Mouse (Mus musculus) hindbrain, embryonic 16.5 days (tissue): Measurements from ENCODE around the gene Lrrc15. TPM values are rescaled to one million over a fixed set of nuclear protein-coding genes. Genes with fewer than 3 reads are reported as not detected.
A peak's percentile ranks its signal among the peaks of the same experiment; 100 is the strongest.

Source experiments
- ATAC-seq: fragments of 200-750 bp; cut with Nextera tagmentation; 2 replicates; pipeline ENCODE4 v1.8.0; 2017; ENCODE audit warnings: moderate TSS enrichment, moderate library complexity
- H3K27ac ChIP-seq: fragments of 300-500 bp; sonication (generic); 2 replicates; pipeline ENCODE4 v1.5.1; 2014; ENCODE audit warnings: low read depth, mild to moderate bottlenecking, control low read depth, low read length, moderate library complexity
- H3K27me3 ChIP-seq: fragments of 300-500 bp; sonication (generic); replicated peaks from 2 replicates; pipeline ENCODE4 v1.6.1; 2014; ENCODE audit warnings: low read length; ENCODE audit not compliant: control insufficient read depth, insufficient read depth
- H3K36me3 ChIP-seq: fragments of 300-500 bp; sonication (generic); 2 replicates; pipeline ENCODE4 v1.6.1; 2014; ENCODE audit warnings: mild to moderate bottlenecking, low read length, moderate library complexity, mixed read lengths; ENCODE audit not compliant: control insufficient read depth, insufficient read depth
- H3K4me1 ChIP-seq: fragments of 300-500 bp; sonication (generic); 2 replicates; pipeline ENCODE4 v1.6.1; 2014; ENCODE audit warnings: low read depth, low read length; ENCODE audit not compliant: control insufficient read depth, insufficient read depth
- H3K4me2 ChIP-seq: fragments of 300-500 bp; sonication (generic); 2 replicates; pipeline ENCODE4 v1.6.1; 2014; ENCODE audit warnings: mild to moderate bottlenecking, low read length, control low read depth, moderate library complexity
- H3K4me3 ChIP-seq: fragments of 300-500 bp; sonication (generic); 2 replicates; pipeline ENCODE4 v1.5.1; 2014; ENCODE audit warnings: mild to moderate bottlenecking, low read length, control low read depth, moderate library complexity
- H3K9ac ChIP-seq: fragments of 300-500 bp; sonication (generic); 2 replicates; pipeline ENCODE4 v1.6.1; 2014; ENCODE audit warnings: low read depth, mild to moderate bottlenecking, control low read depth, low read length, moderate library complexity
- H3K9me3 ChIP-seq: fragments of 300-500 bp; sonication (generic); 2 replicates; pipeline ENCODE4 v1.6.1; 2014; ENCODE audit warnings: mild to moderate bottlenecking, low read length, moderate library complexity; ENCODE audit not compliant: control insufficient read depth
- WGBS: fragments of 180-500 bp; shearing (Covaris S2); extraction: QIAGEN DNeasy Blood & Tissue Kit; methylation state at CpG from one replicate; pipeline ENCODE4 v1.1.7; 2014; 5-methylcytosine and 5-hydroxymethylcytosine counted together
- polyA plus RNA-seq: library from polyadenylated mRNA; unstranded; fragments of >200 nt; fragmentation: Nextera tagmentation; extraction: Ambion mirVana; gene quantifications from 2 replicates; pipeline ENCODE4 v1.2.1, GENCODE M21; 2015

The Lrrc15 gene
- polyA plus RNA-seq, result 0.32 and 0.40 TPM in 2 replicates

DNA sequence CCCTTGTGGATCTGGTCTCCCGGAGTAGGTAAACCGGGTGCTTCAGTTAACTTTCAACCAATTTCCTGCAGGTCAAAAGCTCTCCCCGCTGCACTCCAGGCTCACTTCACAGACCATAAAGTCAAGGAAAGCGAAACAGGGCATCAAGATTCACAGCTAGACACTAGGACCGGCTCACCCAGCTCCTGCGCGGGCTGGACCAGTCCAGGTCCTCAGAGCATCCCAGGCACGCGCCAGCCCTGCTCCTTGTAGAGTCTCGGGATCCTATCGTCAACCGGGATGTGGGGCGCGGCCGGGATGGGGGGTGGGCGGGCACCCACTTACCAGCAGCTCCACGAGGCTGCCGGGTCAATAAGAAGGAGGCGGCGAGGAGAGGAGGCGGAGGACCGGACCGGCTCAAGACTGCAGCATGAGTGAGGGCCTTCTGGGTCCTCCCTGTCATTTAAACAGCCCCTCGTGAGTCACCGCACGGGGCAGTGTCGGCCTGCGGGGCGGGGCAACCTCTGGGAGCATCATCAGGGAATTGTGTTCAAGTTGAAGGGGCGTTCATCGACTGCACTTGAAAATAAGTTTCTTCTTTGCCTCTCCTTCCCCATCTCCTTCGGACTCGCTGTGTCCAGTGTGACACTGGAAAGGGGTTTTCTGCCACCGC, at the start of gene Lrrc15:
TSS of gene Lrrc15 (minus strand) at position 413 of the 652 bp plus-strand sequence.
- peaks cover 22% of the 10 kb centered on the region for H3K27me3 ChIP-seq
- peaks cover 7% of the 10 kb centered on the region for H3K4me1 ChIP-seq
- WGBS, result 5% methylated on average over 34 of the region's 34 CpGs
- H3K4me3 ChIP-seq, result peak within 1 kb of the TSS; percentile 34
- peak within 1 kb of the TSS; percentile 47 for H3K9ac ChIP-seq
- H3K36me3 ChIP-seq, result no peaks in the 10 kb centered on the region
- H3K9me3 ChIP-seq, result no peaks in the 10 kb centered on the region
- peak within 1 kb of the TSS; percentile 59 for H3K4me2 ChIP-seq
- no peak for ATAC-seq
- no peak within 1 kb of the TSS for H3K27ac ChIP-seq

GRCm38 (mm10) chr16:30314236-30314635, 31.2 kb upstream of the Lrrc15 start:
- Histone ChIP-seq H3K27ac (no peak overlapping the region), H3K27me3 (peaks cover 17% of the 10 kb centered on the region), H3K9ac (no peak overlapping the region), H3K4me3 (no peak overlapping the region), H3K4me1 (peaks cover 6% of the 10 kb centered on the region), H3K9me3 (no peaks in the 10 kb centered on the region), H3K4me2 (no peak overlapping the region), H3K36me3 (no peaks in the 10 kb centered on the region)
- no peak for ATAC-seq

- no peaks in the 10 kb centered on the region for H3K9me3 ChIP-seq
- ATAC-seq, result no peak
These were observed 27.6 kb upstream of the Lrrc15 start, which contains the start of gene Gp5 for GRCm38 (mm10) chr16:30310647-30311046. Gp5 (minus strand) TSS chr16:30310779.

GRCm38 (mm10) chr16:30310171-30310515, 27.1 kb upstream of the Lrrc15 start:
- ATAC-seq, result no peak
- no peaks in the 10 kb centered on the region for H3K9me3 ChIP-seq
- peak overlapping the region; percentile 98; the same call in 1 of the 2 replicates for H3K4me2 ChIP-seq
- no peaks in the 10 kb centered on the region for H3K36me3 ChIP-seq
- 58% methylated on average over 8 of the region's 8 CpGs for WGBS
- H3K4me1 ChIP-seq, result peaks cover 15% of the 10 kb centered on the region
- no peak overlapping the region for H3K9ac ChIP-seq
- peaks cover 29% of the 10 kb centered on the region for H3K27me3 ChIP-seq
- no peak overlapping the region; the same call in 1 of the 2 replicates for H3K4me3 ChIP-seq
- no peak overlapping the region for H3K27ac ChIP-seq

More at GRCm38 (mm10) chr16:30310647-30311046, 27.6 kb upstream of the Lrrc15 start, which contains the start of gene Gp5:
- H3K27me3 ChIP-seq, result peaks cover 29% of the 10 kb centered on the region
- no peaks in the 10 kb centered on the region for H3K36me3 ChIP-seq
- H3K4me1 ChIP-seq, result peaks cover 15% of the 10 kb centered on the region
- H3K4me3 ChIP-seq, result peak within 1 kb of the TSS; percentile 53
- peak within 1 kb of the TSS; percentile 61 for H3K9ac ChIP-seq
- peak within 1 kb of the TSS; percentile 98 for H3K4me2 ChIP-seq
- no peak within 1 kb of the TSS for H3K27ac ChIP-seq

DNA sequence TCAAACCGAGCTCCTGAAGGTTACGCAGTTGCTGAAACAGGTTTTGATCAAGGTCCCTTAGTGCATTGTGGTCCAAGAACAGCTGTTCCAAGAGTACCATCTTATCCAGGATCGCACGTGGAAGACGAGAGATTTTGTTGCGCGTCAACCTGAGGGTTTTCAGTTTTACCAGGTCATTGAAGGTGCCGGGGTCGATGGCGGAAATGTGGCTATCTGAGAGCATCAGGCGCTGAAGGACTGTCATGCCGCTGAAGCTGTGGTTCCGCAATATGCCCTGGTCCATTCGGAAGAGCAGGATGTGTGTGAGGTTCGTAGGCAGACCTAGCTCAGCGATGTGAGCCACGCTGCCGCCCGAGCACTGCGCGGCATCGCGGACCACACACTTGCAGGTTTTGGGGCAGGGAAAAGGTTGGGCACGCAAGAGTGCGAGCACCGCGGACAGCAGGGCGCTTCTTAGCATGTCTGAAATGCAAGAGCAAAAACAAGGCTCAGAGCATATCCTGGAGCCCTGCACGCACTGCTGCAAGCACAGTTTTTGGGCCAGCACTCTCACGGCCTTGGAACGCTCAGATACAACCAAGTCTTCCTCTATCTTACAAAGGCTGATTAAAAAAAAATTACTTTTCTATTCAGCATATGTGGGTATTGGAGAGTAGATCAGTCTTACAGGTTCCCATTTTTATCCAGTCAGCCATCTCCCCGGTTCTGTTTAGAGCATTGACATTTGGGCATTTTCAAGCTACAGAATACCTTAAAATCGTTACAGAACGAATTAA, 26.5 kb upstream of the Lrrc15 start:
- no peaks in the 10 kb centered on the region for H3K9me3 ChIP-seq
- 4% methylated on average over 34 of the region's 34 CpGs for WGBS
- H3K4me3 ChIP-seq, result peak overlapping the region; percentile 53
- H3K4me1 ChIP-seq, result peaks cover 15% of the 10 kb centered on the region
- peak overlapping the region; percentile 98 for H3K4me2 ChIP-seq
- H3K36me3 ChIP-seq, result no peaks in the 10 kb centered on the region
- ATAC-seq, result no peak
- H3K9ac ChIP-seq, result peak overlapping the region; percentile 61
- no peak overlapping the region for H3K27ac ChIP-seq
- H3K27me3 ChIP-seq, result peaks cover 29% of the 10 kb centered on the region

DNA sequence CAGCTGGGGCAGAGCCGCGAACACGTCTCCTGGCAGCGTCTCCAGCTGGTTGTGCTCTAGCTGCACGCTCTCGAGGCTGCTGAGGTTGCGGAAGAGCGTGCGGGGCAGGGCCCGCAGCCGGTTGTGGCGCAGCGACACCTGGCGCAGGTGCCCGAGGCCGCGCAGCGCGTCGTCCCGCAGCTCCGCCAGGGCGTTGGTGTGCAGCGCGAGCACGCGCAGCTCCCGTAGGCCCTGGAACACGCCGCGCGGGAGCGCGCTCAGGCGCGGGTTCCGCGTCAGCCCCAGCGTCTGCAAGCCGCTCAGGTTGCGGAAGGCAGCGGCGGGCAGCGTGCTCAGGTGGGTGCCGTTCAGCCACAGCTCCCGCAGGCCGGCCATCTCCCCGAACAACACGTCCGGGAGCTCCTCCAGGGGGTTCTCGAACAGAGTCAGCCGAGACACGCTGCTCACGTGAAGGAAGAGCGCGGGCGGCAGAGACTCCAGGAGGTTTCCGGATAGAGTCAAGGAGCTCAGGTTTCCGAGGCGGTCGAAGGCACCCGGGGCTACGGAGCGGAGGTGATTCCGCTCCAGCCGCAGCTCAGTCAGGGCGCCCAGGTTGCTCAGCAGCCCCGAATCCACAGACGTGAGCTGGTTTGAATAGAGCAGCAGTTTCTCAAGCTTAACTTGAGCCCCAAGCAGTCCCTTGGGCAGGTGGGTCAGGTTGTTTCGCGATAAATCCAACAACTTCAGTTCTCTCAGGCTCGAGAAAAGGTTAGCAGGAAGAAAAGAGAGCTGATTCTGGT, 25.7 kb upstream of the Lrrc15 start:
- H3K27ac ChIP-seq, result 0 out of 2 replicates have a peak overlapping the region, but pooled peaks have one; percentile 24
- H3K9ac ChIP-seq, result peak overlapping the region; percentile 61
- peaks cover 29% of the 10 kb centered on the region for H3K27me3 ChIP-seq
- peak overlapping the region; percentile 98 for H3K4me2 ChIP-seq
- ATAC-seq, result peak; percentile 80
- WGBS, result 0% methylated on average over 64 of the region's 72 CpGs
- peak overlapping the region; percentile 53 for H3K4me3 ChIP-seq
- H3K36me3 ChIP-seq, result no peaks in the 10 kb centered on the region
- H3K9me3 ChIP-seq, result no peaks in the 10 kb centered on the region
- H3K4me1 ChIP-seq, result peaks cover 15% of the 10 kb centered on the region

- H3K9ac ChIP-seq, result peak overlapping the region; percentile 61
- H3K9me3 ChIP-seq, result no peaks in the 10 kb centered on the region
- peaks cover 29% of the 10 kb centered on the region for H3K27me3 ChIP-seq
- peak overlapping the region; percentile 98 for H3K4me2 ChIP-seq
- WGBS, result 13% methylated on average over 28 of the region's 29 CpGs
- H3K36me3 ChIP-seq, result no peaks in the 10 kb centered on the region
- H3K4me3 ChIP-seq, result peak overlapping the region; percentile 53
- ATAC-seq, result peak; percentile 13; the same call in 1 of the 2 replicates
- no peak overlapping the region for H3K27ac ChIP-seq
- peaks cover 15% of the 10 kb centered on the region for H3K4me1 ChIP-seq
These were observed 25.0 kb upstream of the Lrrc15 start for GRCm38 (mm10) chr16:30307961-30308615.

GRCm38 (mm10) chr16:30307306-30307705, 24.2 kb upstream of the Lrrc15 start:
- 55% methylated on average over 12 of the region's 12 CpGs for WGBS
- H3K9ac ChIP-seq, result no peak overlapping the region
- no peaks in the 10 kb centered on the region for H3K36me3 ChIP-seq
- H3K4me1 ChIP-seq, result peaks cover 15% of the 10 kb centered on the region
- H3K4me2 ChIP-seq, result no peak overlapping the region
- H3K27ac ChIP-seq, result no peak overlapping the region
- ATAC-seq, result no peak
- peaks cover 29% of the 10 kb centered on the region for H3K27me3 ChIP-seq
- H3K4me3 ChIP-seq, result no peak overlapping the region
- no peaks in the 10 kb centered on the region for H3K9me3 ChIP-seq
